Mouse (Mus musculus) neural tube, embryonic 11.5 days (tissue): ENCODE measurements at regions not wholly inside any gene's neighbourhood (a gene's known extent, or its start where the extent isn't known, plus 50 kb on each side); places are given as distances from the start of the nearest gene placed in this dataset.

Experiments
- ATAC-seq: fragments of 200-750 bp; cut with Nextera tagmentation; 2 replicates; pipeline ENCODE4 v1.8.0; 2017; ENCODE audit warnings: moderate number of reproducible peaks, mild to moderate bottlenecking, moderate TSS enrichment, moderate library complexity; ENCODE audit not compliant: insufficient read depth, low FRiP score, low TSS enrichment
- DNase-seq: peaks from one replicate; pipeline ENCODE4 v3.0.0-alpha.2; 2015; ENCODE audit warnings: low spot score
- H3K27ac ChIP-seq: fragments of 300-500 bp; sonication (generic); 2 replicates; pipeline ENCODE4 v1.5.1; 2014; ENCODE audit warnings: low read depth, mild to moderate bottlenecking, low read length
- H3K27me3 ChIP-seq: fragments of 300-500 bp; sonication (generic); 2 replicates; pipeline ENCODE4 v1.6.1; 2014; ENCODE audit warnings: mild to moderate bottlenecking, low read length, mixed read lengths; ENCODE audit not compliant: control insufficient read depth, insufficient read depth
- H3K36me3 ChIP-seq: fragments of 300-500 bp; sonication (generic); 2 replicates; pipeline ENCODE4 v1.6.1; 2014; ENCODE audit warnings: mild to moderate bottlenecking, low read length, moderate library complexity, mixed read lengths; ENCODE audit not compliant: control insufficient read depth, insufficient read depth
- H3K4me1 ChIP-seq: fragments of 300-500 bp; sonication (generic); 2 replicates; pipeline ENCODE4 v1.6.1; 2014; ENCODE audit warnings: low read length, mixed read lengths; ENCODE audit not compliant: control insufficient read depth, insufficient read depth
- H3K4me2 ChIP-seq: fragments of 300-500 bp; sonication (generic); 2 replicates; pipeline ENCODE4 v1.6.1; 2014; ENCODE audit warnings: low read depth, mild to moderate bottlenecking, moderate library complexity
- H3K4me3 ChIP-seq: fragments of 300-500 bp; sonication (generic); 2 replicates; pipeline ENCODE4 v1.5.1; 2014; ENCODE audit warnings: low read depth, low read length
- H3K9ac ChIP-seq: fragments of 300-500 bp; sonication (generic); 2 replicates; pipeline ENCODE4 v1.6.1; 2014; ENCODE audit warnings: mild to moderate bottlenecking, low read length
- H3K9me3 ChIP-seq: fragments of 300-500 bp; sonication (generic); 2 replicates; pipeline ENCODE4 v1.6.1; 2016; ENCODE audit warnings: low read length; ENCODE audit not compliant: control insufficient read depth
- WGBS: fragments of 180-500 bp; shearing (Covaris S2); extraction: QIAGEN DNeasy Blood & Tissue Kit; methylation state at CpG from one replicate; pipeline ENCODE4 v1.1.7; 2014; 5-methylcytosine and 5-hydroxymethylcytosine counted together

DNA sequence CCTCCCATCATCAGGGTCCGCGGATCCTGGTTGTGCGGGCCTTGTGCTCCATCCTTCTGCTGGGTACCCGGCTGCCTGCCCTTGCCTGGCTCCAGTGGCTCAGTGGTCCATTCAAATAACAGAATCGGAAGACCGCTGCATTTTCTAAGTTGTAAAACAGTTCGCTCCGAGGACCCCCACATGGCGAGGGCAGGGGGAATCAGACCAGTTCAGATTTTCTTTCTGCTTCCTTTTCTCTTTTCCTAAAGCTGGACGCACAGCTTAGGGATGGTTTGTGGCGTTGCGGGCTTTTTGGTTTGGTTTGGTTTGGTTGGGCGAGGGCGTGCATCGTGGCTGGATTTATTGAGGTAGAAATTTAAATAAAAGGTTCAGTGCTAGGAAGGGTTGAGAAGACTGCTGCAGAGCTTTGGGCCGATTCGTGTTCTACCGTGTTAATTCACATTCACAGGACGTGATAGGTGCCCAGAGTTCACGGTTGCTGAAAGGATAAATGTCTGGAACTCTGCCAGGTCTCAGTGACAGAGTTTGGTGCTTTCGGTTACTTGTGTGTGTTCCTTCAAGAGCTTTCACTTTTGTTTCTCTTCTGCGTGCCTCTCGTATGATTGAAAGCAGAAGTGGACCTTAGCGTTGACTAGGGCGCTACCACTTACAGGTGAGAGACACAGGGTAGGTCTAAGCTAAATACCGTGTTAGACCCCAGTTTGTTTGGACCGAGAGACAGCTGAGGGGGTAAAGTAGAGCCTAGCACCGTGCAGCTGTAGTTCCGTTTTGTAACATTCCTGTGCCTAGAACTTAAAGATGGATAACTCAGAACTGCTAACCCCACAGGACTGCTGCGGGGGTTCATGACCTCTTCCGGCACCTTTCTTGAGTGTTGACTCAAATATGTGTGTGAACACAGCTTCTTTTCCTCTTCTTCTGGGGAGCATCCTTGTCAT is 61.9 kb upstream of the Ak4 start:
- Histone ChIP-seq H3K27me3 (no peaks in the 10 kb centered on the region), H3K36me3 (no peaks in the 10 kb centered on the region), H3K4me2 (peak overlapping the region; percentile 89), H3K9ac (peak overlapping the region; percentile 67), H3K4me3 (peak overlapping the region; percentile 87), H3K9me3 (no peaks in the 10 kb centered on the region), H3K27ac (peak overlapping the region; percentile 90), H3K4me1 (peaks cover 6% of the 10 kb centered on the region)
- ATAC-seq (0 out of 2 replicates have a peak, but pooled peaks have one; percentile 6), DNase-seq (peak; percentile 50)
- 18% methylated on average over 31 of the region's 31 CpGs for WGBS

DNA sequence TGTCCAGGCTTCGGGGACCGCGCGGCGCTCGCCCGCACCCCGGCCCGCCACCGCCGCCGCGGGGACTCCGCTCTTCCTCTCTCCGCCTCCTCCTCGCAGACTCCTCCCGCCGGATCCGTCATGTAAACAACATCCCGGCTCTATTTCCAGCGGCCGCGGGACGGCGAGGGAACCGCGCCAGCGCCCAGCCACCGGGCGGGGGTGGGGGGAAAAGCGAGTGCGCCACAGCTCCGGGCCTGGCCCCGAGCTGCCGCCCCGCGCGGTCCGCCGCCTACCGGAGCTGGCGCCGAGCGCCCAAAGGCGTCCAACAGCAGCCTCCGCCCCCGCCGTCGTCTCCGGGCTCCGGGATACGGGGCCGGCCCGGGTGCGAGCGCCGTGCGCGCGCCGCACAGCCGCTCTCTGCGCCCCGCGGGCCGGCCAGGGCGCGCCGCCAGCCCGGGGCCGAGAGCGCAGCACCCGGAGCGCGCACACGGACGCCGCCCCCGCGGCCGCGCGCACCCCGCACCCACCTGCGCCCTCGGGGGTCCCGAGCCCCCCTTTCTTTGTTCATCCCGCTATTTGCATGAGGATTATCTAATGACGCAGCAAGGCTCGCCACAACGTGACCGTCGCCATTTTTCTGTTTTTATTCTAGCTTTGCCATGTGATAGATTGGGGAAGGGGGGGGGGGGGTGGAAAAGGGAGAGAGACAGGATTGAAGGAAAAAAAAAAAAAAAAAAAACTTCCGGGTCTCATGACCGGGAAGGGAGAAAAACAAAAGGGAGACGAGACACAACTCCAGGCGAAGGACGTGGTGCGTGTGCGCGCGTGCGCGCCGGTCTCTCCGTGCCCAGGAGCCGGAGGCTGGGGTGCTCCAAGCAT is 62.8 kb upstream of the Ak4 start:
- no peaks in the 10 kb centered on the region for H3K9me3 ChIP-seq
- H3K4me3 ChIP-seq = peak overlapping the region; percentile 87
- peaks cover 6% of the 10 kb centered on the region for H3K4me1 ChIP-seq
- H3K27me3 ChIP-seq = no peaks in the 10 kb centered on the region
- peak; percentile 85 for ATAC-seq
- peak overlapping the region; percentile 90 for H3K27ac ChIP-seq
- peak; percentile 83 for DNase-seq
- no peaks in the 10 kb centered on the region for H3K36me3 ChIP-seq
- H3K4me2 ChIP-seq = peak overlapping the region; percentile 89
- peak overlapping the region; percentile 85 for H3K9ac ChIP-seq
- under 1% methylated on average over 71 of the region's 107 CpGs for WGBS

DNA sequence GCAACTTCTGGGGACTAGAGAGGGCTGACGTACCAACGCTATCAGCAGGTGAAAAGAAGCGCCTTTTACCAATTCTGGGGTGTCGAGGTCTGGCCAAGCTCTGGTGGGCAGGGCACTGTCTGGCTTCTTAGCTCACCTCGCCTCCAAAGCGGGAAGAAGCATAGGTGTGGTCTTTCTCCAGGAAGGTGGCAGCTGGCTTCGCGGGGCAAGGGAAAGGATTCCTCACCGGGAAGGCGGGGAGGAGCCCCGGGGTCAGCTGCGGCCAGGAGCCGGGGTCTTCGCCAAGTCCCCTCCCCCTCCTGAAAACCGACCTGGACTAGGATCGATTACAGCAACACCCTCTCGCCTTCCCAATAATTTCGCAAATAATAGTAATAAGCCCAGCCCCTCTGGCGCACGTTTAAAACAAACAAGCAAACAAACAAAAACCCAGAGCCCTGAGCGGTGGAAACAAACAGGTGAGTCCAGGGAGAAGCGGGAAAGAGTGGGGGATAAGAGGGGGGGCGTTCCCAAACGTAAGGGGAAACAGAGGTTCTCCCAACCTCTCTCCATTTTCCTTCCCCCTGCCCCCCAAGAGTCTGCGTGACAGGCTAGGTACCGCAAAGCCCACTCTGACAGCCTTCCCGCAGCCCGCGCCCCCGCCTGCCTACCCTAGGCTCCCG is 63.5 kb upstream of the Ak4 start:
- under 1% methylated on average over 30 of the region's 31 CpGs for WGBS
- Histone ChIP-seq H3K27ac (peak overlapping the region; percentile 90), H3K27me3 (no peaks in the 10 kb centered on the region), H3K9me3 (no peaks in the 10 kb centered on the region), H3K4me3 (peak overlapping the region; percentile 87), H3K4me2 (peak overlapping the region; percentile 89), H3K9ac (peak overlapping the region; percentile 85), H3K36me3 (no peaks in the 10 kb centered on the region), H3K4me1 (peaks cover 6% of the 10 kb centered on the region)
- peak; percentile 40 for DNase-seq
- no peak; the same call in 1 of the 2 replicates for ATAC-seq

DNA sequence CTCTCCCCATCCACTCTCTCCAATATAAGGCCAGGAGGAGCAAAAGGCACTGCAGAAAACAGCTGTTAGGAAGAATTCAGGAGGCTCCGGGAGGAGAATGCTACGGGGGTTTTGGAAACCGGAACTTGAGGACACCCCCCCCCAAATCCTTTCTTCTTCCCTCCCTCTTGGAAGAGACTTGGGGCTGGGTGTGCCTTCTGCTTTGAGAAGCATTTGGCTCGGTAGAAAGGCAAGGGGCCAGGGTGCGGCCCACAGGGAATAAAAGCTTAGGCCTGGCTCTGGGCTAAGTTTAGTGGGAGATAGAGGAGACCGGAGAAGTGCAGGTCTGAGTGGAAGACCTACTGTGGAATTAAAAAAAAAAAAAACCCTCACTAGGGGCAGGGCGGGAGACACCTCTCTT is 64.1 kb upstream of the Ak4 start:
- 10% methylated on average over 7 of the region's 7 CpGs for WGBS
- Histone ChIP-seq H3K9ac (peak overlapping the region; percentile 31; the same call in 1 of the 2 replicates), H3K9me3 (no peaks in the 10 kb centered on the region), H3K4me2 (peak overlapping the region; percentile 89), H3K27me3 (no peaks in the 10 kb centered on the region), H3K4me3 (peak overlapping the region; percentile 87), H3K4me1 (peaks cover 6% of the 10 kb centered on the region), H3K36me3 (no peaks in the 10 kb centered on the region), H3K27ac (no peak overlapping the region)
- DNase-seq = no peak
- no peak for ATAC-seq

DNA sequence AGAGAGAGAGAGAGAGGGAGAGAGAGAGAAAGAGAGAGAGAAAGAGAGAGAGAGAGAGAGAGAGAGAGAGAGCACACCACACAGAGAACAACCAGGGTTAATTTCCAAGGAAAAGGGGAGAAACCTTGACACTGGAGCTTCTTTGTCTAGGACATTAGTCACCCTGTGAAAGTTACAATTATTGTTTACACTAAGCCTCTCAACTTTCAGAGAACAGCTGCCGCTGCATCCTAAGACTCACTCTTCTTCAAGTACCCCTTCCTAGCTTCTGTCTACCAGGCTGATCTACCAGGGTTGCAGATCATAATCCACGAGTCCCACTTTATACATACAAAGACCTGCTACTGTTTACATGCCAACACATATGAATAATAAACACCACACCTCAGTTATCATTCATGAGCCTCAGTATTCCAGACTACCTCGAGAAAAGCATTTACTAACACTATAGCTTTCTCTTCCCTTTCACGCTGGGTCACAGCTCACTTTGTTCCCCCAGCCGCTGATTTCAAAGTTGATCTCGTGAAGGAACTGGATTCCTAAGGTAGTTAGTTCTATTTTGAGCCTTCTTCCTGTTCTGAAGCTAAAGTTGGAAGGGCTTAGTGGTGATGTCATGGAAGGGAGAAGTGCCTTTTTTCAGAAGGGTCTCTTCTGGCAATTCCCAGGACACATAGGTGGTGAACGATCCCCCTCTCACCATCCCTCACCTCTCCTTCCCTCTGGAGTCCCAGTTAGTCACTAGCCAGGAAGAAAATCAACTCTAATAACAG is 64.8 kb upstream of the Ak4 start:
- H3K36me3 ChIP-seq = no peaks in the 10 kb centered on the region
- ATAC-seq = no peak
- H3K4me1 ChIP-seq = peaks cover 6% of the 10 kb centered on the region
- no peaks in the 10 kb centered on the region for H3K27me3 ChIP-seq
- H3K27ac ChIP-seq = no peak overlapping the region
- no peak for DNase-seq
- WGBS = 55% methylated on average over 7 of the region's 7 CpGs
- H3K4me2 ChIP-seq = peak overlapping the region; percentile 89
- H3K9ac ChIP-seq = no peak overlapping the region
- H3K9me3 ChIP-seq = no peaks in the 10 kb centered on the region
- H3K4me3 ChIP-seq = peak overlapping the region; percentile 87

DNA sequence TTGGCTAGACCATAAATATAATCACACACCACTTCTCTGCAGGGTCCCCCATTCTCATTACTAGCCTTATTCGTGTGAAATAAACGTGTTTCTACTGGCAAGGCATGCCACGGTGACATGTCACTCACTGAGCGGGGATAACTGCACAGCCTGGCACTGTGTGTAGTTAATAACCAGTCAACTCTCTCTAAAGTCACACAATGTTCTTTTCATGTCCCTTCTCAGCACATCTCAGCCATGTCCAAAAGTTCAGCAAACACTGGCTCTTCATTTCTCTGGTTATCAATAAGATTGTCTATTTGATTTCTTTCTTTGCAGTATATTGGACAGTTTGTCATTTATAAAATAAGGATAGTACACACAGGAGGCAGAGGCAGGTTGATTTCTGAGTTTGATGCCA is 66.9 kb upstream of the Ak4 start:
- H3K27ac ChIP-seq = no peak overlapping the region
- H3K36me3 ChIP-seq = no peaks in the 10 kb centered on the region
- H3K27me3 ChIP-seq = no peaks in the 10 kb centered on the region
- peaks cover under 1% of the 10 kb centered on the region; the same call in 1 of the 2 replicates for H3K4me1 ChIP-seq
- no peak overlapping the region for H3K4me3 ChIP-seq
- no peak overlapping the region for H3K4me2 ChIP-seq
- WGBS = 84% methylated on average over 4 of the region's 4 CpGs
- no peak for DNase-seq
- ATAC-seq = no peak
- no peaks in the 10 kb centered on the region for H3K9me3 ChIP-seq
- no peak overlapping the region for H3K9ac ChIP-seq

DNA sequence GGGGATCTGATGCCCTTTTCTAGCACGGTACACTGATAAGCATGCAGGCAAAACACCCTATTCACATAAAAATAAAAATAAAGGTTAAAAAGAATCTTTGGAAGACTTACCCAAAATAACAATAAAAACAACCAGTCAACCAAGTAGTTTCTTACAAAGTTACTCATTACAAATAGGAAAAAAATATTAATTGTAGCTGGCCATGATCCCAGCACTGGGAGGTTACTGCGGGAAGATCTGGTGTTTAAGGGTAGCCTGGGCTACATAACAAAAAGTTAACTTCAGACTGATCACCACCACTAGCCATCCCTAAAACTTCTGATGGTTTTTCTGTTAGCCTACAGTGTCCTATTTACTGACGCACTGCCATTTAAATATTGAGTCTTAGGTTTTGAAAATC is 67.4 kb upstream of the Ak4 start:
- DNase-seq (no peak), ATAC-seq (no peak)
- H3K9me3 ChIP-seq = no peaks in the 10 kb centered on the region
- H3K27me3 ChIP-seq = no peaks in the 10 kb centered on the region
- H3K9ac ChIP-seq = no peak overlapping the region
- H3K27ac ChIP-seq = no peak overlapping the region
- 90% methylated on average over 3 of the region's 3 CpGs for WGBS
- no peak overlapping the region for H3K4me2 ChIP-seq
- no peak overlapping the region for H3K4me3 ChIP-seq
- no peaks in the 10 kb centered on the region; the same call in 1 of the 2 replicates for H3K4me1 ChIP-seq
- no peaks in the 10 kb centered on the region for H3K36me3 ChIP-seq

DNA sequence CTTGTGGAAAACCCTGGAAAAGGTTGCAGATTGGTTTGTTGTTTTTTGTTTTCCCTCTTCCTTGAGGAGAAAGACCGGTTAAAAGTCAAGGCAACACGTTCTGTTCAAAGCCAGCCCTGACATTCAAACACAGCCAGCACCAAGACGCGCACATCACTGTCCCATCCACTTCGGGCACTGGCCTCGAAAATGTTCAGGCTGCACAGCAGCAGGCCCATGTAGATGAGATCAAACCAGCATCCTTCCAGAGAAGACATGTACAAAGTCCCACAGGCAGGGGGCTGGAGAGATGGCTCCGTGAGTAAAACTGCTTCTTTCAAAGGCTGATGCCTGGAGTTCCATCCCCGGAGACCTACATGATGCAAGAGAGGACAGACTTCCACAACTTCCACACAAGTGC is 68.4 kb upstream of the Ak4 start:
- WGBS = 92% methylated on average over 8 of the region's 8 CpGs

More for the DNA sequence above, 68.4 kb upstream of the Ak4 start:
- Histone ChIP-seq H3K27ac (no peak overlapping the region), H3K27me3 (no peaks in the 10 kb centered on the region), H3K4me3 (no peak overlapping the region), H3K4me2 (no peak overlapping the region), H3K4me1 (no peaks in the 10 kb centered on the region; the same call in 1 of the 2 replicates), H3K9me3 (no peaks in the 10 kb centered on the region), H3K36me3 (no peaks in the 10 kb centered on the region), H3K9ac (no peak overlapping the region)
- ATAC-seq (no peak), DNase-seq (no peak)
